Mouse (Mus musculus): ENCODE data around the gene Zfpm1.
A peak's percentile ranks its signal among the peaks of the same experiment; 100 is the strongest.

Gene Zfpm1

DNA sequence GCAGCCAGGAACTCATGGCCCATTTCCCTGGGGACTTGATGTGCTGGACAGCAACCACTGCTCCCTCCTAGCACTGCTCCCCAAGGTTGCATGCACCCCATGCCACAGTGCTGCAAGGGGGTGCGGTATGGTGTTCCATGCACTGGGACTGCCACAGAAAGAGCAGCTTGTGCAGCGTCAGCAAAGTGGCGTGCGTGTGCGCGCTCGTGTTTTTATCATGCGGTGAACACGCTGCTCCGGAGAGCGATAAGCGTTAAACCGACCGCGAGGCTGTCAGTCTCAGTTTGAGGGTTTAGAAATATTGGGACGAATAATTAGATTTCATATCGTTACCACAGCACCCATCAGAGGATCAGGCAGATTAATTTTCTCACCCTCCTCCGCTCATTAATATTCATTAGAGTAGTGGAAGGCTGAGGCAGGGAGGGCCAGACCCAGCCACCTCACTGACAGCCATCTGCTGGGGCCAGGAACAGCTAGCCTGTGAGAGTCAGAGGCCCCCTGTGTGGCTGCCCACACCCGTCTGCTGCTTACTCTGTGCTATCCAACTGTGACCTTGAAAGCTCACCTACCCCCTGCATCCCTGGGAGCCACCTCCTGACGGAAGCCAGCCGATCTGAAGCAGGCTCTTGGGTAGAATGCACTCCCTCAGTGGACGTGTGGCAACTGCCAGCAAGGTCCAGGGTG, 47.8 kb downstream of the Zfpm1 start:
- no peak for DNase-seq

DNA sequence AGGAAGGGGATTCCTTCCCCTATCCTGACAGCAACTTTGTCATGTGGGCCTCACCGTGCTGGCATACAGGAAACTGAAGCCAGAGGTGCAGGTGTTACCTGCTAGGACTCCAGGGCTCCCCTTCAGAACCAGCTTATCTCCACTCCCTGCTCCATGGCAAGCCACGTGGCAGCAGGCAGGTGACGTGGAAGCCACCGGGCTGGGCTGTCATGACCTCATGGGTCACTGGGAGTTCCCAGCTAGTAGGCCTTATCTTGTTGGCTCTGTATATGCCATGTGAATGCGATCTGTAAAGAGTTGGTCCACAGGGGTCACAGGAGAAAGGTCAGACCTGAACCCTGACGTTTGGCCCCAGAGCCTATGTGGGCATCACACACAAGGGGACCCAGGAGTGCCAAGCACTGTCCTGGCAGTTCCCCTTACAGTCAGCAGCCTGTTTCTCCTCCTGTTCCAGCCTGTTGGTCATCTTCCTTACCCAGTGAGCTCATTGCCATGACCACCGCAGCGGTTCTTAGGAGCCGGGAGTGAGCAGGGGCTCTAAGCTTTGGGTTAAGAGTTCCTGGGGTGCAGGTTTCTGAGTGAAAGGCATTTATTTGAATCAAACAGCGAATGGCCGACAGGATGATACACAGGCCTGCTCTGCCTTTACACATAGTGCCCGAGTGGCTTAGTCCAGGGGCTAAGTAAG, 48.6 kb downstream of the Zfpm1 start:
- no peak for DNase-seq

DNA sequence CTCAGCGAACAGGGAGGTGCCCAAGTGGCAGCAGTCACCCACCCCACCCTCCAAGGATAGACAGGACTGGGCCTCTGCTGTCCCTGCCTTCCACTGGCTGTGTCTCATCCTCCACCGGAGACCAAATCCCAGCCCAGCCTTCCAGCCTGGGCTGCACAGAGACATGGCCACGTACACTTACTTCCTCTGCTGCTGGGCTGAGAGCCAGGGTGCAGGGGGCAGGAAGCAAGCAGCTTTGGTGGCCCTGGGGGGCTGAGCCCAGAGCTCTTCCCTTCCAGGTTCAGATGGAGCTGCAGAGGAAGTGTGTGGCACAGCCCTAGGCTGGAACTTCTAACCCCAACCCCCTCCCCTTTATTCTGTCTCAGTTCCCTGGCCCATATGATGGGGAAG, 49.2 kb downstream of the Zfpm1 start:
- no peak for DNase-seq

DNA sequence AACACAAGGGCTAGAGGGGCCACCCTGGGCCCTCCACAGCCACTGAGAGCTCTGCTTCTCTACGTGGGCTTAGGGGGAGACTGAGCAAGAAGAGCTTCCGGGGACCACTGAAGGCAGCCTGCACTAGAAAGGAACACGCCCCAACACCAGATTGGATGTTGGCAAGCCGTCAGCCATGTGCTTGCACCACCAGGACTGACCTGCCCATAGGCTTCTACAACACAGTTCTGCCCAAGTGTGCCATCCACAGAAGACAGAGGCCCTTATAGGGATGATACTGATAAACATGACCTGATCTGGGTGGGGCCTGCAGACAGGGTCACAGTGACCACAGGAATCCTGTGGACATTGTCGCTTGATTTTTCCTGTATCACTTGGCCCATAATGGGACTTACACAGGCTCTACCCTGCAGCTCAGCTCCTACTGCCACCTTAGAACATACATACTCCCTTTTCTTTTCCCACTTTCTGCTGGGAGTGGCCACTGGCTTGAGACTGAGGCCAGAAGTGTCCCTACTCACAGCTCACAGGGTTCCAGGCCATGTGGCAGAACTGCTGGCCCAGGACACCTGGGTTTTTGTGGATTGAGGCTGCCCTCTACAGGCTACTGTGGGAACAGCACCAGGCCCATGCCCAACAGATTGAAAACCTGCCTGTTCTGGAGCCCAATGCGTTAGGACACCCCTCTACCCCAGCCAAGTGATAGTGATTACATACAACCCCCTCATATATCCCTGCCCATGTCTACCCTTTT, 51.0 kb downstream of the Zfpm1 start:
- DNase-seq: peak; percentile 78

DNA sequence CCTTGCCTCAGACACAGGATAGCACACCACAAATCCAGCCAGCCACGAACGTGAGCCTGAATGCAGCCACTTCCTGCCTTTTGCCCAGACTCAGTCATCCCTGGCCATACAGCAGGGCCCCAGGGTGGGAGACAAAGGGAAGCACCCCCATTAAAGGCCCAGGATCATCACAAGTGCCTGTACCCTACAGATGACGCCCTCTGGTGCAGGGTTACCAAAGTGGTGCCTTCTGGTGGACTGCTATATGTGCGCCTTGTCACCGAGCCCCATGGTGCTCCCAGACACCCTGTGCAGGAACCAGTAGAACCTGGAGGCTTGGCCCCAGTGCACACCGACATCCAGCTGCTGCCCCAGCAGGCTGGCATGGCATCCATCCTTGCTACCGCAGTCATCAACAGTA, 51.6 kb downstream of the Zfpm1 start:
- no peak for DNase-seq

DNA sequence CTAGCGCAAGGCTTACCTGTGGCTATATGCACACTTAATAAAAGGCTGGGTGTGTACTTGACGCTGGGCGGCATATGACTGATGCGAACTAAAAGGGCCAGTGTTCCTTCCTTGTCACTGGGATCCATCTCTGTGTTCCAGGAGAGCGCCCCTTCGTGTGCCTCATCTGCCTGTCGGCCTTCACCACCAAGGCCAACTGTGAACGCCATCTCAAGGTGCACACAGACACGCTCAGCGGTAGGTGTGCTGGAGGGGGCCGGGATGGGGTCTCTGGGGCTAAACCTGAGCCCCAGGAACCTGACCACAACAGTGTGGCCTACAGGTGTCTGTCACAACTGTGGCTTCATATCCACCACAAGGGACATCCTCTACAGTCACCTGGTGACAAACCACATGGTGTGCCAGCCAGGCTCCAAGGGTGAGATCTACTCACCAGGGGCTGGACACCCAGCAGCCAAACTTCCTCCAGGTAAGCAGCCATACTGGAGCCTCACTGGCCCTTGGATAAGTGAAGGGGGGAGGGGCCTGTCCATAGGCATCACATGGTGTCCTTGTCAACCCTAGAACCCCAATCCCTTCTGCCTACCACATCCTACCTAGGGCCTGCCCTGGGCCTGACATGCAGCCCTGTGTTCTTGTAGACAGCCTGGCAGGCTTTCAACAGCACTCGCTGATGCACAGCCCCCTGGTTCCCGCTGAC, 53.0 kb downstream of the Zfpm1 start:
- DNase-seq: no peak

DNA sequence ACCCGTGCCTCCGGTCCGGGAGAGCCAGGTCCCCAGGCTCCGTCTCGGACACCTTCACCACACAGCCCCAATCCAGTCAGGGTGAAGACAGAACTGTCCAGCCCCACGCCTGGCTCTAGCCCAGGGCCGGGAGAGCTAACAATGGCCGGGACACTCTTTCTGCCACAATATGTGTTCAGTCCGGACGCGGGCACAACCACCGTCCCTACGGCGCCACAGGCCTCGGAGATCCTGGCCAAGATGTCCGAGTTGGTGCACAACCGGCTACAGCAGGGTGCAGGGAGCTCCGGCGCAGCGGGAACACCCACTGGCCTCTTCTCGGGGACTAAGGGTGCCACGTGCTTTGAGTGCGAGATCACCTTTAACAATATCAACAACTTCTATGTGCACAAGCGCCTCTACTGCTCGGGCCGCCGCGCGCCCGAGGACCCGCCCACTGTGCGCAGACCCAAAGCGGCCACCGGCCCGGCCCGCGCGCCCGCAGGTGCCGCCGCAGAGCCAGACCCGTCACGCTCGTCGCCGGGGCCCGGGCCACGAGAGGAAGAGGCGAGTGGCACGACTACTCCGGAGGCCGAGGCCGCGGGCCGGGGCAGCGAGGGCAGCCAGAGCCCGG, 53.8 kb downstream of the Zfpm1 start:
- DNase-seq: no peak

DNA sequence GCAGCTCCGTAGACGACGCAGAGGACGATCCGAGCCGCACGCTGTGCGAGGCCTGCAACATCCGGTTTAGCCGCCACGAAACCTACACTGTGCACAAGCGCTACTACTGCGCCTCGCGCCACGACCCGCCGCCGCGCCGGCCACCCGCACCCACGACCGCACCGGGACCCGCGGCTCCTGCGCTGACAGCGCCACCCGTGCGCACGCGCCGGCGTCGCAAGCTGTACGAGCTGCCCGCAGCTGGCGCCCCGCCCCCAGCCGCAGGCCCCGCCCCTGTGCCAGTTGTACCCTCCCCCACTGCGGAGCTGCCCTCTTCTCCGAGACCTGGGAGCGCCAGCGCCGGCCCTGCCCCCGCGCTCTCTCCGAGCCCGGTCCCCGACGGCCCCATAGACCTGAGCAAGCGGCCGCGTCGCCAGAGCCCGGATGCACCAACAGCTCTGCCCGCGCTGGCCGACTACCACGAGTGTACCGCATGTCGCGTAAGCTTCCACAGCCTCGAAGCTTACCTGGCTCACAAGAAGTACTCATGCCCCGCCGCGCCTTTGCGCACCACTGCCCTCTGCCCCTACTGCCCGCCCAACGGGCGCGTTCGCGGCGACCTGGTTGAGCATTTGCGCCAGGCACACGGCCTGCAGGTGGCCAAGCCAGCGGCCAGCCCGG, 54.4 kb downstream of the Zfpm1 start:
- peak; percentile 65 for DNase-seq

DNA sequence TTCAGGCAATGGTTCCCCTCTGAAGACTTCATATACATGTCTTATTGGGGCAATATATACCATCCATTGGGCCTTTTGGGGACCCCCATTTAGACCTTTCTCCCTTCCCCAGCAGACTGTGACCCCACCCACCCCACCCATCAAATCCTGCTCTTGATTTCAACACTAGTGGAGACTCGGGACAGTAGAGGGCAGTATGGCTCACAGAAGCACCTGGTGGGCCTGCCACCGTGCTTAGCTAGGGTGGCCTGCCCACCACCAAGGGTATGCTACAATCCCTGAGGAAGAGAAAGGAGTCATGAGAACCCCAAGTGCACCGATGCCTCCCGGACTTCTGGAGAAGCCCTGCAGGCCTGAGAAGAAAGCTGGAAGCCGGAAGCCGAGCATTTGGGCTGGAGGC, 56.9 kb downstream of the Zfpm1 start:
- no peak for DNase-seq

DNA sequence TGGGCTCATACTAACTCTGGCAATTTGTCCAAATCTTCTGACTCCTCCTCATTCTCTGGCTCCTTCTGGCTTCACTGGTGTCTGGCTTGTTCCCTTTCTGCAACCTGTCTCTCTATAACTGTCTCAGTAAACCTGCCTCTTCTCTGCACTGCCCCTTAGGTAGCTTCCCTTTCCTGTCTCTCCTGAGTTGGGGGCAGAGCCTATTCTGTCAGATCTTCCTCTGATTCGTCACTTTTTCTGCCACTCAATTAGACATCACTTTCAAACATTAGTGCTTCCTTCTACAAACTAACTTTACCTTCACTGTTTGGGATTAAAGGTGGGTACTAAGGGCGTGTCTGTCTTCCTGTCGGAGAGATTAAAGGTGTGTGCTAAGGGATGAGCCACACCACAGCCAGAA, 58.8 kb downstream of the Zfpm1 start:
- DNase-seq: no peak

DNA sequence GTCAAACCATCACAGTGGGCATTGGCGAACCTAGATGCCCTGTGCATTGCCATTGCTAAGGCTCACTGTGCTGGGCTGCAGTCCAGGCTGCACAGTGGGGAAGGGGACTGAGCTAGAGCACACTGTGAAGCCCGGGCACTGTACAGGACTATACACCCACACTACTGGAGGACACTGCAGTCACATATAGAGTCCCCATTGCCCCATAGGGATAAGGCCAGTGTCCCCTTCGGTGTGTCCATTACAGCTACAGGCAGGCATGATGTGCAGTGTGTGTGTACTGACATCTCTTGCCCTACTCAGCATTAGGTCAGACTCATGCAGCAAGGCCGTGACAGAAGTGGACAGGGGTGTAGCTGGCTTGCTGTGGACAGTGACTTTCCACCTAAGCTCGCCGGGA, 59.8 kb downstream of the Zfpm1 start:
- DNase-seq: no peak

DNA sequence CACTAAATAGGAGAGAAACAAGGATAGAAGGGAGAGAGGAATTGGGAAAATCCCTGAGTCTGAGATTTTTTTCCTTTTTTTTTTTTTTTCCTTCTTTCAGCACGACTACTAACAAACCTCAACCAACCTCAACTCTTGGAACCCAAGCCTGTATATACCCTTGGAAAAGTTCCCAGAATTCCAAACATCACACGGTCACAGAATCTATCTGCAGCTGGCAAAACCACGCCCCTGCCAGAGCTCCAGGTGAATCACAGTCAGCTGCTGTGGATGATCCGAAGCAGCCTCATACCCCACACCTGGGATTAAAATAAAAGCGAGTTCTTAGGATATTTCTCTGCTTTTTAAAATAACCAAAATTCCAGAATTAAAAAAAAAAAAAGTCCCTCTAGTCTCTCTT, 60.4 kb downstream of the Zfpm1 start:
- DNase-seq: no peak

DNA sequence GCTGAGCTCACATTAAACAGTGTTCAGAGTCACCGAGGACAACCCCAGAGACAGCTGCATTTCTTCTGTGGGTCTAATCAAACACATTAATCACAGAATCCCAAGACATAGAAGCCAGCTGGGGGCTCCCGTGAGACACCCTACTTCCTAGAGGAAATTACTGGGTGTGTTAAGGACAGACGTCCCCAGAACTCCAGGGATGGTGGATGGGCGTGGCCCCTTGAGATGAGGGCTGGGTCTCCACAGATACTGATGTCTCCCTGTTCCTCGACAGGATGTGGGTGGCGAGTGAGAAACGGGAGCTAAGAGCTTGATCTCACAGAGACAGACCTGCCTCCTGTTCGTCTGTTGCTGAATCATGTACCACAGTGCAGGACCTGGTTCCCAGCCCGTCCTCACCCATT, 60.9 kb downstream of the Zfpm1 start:
- peak; percentile 51 for DNase-seq

DNA sequence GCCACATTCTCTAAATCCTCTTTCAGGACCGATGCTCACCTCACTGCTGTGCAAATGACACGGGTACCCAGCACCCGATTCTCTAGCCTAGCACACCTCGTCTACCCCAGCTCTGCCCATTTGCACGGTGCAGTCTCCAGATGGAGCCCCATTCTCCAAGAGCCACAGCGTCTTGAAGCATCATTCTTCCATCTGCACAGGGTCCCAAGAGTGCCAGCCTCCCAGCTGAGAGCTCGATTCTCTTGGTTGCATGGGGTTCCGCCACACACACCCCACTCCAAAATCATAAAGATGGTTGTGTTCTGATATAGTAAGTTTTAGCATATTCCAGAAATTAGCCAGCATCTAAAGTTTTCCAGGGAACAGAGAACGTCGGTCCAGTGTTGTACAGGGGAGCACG, 61.4 kb downstream of the Zfpm1 start:
- no peak for DNase-seq

DNA sequence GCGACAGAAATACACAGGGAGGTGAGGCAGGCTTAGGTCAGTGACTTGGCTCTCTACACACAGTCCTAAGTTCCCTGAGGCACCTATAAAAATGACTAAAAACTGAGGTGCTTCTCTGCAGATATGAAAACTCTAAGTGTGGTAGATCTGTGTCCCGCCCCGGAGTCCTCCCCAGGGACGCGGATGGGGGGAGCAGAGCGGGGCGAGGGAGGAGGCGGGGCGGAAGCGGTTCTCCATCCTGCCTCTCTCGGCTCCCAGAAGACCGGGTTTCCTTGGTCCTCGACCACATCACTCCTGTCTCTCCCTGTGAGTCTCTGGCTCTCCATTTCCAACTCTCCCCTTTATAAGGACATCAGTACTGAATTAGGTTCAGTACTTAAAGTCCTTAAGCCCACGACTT, 61.8 kb downstream of the Zfpm1 start:
- no peak for DNase-seq

DNA sequence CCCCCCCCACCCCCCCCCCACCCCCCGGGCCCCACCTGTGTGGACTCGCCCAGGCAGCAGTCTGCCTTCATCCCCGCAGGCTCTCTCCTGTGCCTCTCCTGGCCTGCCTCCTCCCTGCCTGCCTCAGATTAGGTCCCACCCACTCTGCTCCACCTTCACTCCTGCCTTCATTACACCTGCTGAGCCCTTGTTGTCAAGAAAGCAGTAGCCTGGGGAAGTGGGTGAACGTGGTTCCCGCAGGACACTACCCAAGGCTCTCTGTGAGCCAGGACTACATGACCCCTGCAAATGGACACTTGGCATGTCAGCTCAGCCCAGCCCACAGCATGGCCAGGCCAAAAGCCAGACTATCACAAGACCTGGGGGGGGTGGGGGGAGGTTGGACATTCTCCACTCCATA, 62.3 kb downstream of the Zfpm1 start:
- no peak for DNase-seq

DNA sequence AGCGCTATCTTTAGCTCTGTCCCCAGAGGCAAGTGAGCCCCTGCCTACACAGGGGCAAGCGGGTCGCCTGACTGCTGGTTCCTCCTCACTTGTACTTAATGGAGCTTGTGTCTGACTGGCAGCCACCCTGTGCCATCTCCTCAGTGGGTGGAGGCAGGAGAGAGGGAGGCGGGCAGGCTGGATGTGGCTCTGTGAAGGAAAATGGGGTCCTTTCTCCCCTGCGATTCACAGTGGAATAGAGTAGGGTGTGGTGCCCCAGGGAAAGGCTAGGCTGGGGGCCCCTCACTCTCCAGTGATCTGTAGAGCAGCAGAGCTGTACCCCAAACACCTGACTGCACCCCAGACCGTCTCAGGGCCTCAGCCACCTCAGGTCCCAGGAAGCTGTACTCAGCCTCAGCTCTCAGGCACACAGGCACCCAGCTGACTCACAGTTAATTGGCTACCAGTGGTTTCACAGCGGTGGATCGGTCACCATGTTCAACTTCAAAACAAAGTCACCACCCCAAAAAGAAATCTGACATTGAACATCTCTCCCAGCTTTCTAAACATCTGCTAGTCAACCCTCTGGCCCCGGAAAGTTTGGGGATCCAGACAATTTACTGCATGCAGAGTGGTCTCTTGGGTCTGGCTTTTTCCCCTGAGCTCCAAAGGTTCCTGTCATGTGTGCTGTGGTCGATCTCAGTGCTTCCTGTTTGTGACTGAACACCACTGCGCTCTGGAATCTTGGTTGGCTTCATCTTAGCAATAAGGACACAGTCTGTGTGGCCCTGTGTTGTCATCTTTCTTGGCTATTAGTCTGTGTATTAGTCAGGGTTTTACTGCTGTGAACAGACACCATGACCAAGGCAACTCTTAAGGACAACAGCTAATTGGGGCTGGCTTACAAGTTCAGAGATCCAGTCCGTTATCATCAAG, 63.5 kb downstream of the Zfpm1 start:
- DNase-seq: no peak

DNA sequence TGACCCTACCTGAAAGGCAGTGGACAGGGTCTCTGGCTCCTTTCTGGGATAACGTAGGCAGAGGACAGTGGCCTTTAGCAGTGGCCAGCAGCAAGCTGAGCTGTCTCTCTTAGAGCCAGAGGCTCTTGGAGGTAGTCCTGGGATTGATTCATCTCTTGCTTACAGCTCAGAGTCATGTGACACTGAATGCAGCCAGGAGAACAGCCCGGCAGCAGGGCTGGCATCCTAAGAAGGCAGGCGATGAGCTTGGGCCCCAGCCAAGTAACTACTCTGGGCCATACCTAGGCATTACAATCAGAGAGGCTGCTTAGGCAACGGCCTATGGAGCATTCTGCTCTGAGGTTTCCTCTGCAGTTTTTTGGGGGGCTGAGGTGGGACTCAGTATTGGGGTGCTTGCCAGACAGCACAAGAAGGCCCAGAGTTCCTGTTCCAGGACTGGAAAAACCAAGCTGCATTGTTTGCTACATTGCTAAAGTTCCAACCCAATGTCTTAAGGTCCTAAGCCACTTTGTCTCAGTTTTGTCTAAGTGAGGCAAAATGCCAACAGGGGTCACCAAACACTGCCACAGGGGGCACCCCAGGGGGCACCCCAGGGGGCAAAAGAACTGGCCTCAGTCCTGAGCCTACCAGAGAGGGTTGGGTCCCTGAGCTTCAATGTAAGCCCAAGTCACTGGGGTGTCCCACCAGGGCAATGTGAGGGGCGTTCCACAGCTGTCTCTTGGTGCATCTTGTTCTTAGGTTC, 66.0 kb downstream of the Zfpm1 start:
- peak; percentile 77 for DNase-seq

DNA sequence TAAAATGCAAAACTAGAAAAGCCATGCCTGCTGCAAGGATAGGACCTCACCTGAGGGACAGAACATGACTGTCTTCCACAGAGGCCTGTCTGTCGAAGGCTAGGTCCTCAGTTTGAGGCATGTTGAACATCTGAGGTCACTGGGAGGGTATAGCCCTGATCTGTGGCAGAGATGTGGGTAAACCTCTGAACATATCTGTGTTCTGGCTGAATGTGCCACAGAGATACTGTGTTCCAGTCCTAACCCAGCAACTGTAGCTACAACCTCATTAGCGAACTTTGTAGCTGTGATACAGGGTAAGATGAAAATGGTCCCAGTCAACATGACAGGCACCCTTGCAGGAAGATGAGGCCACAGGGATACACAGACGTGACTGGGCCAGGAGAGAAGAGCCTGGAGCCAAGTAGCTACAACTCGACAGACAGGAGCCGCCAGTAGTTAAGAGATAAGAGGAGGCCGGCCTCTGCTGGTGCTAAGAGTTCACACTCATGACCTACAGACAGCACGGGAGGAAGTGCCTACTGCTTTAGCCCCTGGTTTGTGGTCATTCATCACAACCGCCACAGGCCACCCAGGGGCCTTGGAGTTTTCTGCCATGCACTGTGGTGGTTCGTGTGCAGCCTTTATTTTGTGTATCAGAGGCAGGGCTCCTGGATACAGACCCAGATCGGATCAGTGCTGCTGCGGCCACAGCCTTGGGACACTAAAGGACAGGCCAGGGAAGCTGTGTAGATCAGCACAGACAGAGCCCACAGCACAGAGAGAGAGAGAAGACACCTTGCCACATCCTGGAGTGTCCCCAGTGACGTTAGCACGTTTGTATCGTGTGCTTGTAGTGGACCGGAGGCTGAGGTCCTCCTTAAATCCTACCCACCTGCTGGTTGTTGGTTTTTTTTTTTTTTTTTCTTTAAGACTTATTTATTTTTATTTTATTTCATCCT, 67.7 kb downstream of the Zfpm1 start:
- DNase-seq: no peak
